Mouse (Mus musculus): Measurements from ENCODE around the gene Lzts2.

Lzts2 gene

DNA sequence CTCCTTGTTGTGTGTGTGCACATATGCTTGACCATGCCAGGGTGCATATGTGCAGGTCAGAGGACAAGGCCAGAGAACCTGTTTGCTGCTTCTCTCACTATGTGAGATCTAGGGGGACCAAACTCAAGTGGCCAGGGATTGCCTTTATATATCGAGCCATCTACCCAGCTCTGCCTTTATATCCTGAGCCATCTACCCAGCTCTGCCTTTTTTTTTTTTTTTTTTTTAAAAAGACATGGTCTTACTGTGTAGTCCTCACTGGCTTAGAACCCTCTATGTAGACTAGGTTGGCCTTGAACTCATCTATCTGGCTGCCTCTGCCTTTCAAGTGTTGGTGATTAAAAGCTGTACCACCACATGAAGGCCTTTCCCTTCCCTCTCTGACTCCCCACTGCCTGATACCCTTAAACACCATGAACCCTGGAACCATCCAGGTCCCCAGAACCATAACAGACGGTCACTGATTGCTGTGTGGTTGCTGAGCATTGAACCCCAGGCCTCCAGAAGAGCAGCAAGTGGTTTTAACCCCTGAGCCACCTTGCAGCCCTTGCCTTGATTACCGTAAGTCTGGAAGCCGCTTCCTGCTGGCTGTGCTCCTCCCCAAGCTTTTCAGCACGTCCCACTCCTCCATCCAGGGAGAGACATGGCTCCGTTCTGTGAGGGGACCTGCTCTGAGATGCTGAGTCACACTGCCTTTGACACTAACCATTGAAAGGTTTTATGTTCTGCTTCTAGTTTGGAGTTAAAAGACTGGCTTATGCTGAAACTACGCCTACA lies 10.3 kb upstream of the Lzts2 start:
- CTCF ChIA-PET: interaction anchor here (0.7 kb wide), 1 partner anchor 241 kb away, joined by 8 read pairs; no protein-coding TSS in a partner anchor

DNA sequence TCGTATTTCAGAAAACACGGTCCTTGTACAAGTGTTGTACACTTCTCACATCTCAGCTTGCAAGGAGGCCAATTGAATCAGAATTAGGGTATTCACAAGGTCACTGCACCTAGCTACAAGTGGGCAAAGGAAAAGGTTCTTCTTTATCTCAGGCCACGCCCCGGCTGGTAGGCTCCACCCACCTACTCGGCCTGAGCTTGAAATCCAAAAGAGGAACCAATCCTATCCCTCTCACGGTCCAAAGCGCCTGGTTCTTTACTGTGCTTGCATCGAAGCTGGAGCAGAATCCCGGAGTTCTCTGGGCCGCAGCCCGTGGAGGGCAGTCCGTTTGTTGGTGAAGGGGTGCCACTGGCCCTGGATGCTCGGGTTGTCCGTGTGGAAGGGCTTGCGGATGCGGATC lies 8.8 kb upstream of the Lzts2 start, which contains the start of gene Twnk:
Twnk (plus strand) TSS at position 220 of the 400 bp plus-strand sequence.
- CTCF ChIA-PET: interaction anchor here (0.6 to 1.2 kb wide), 5 partner anchors 26 to 74 kb away, joined by 3 read pairs; partner anchors contain the start of gene Kazald1

DNA sequence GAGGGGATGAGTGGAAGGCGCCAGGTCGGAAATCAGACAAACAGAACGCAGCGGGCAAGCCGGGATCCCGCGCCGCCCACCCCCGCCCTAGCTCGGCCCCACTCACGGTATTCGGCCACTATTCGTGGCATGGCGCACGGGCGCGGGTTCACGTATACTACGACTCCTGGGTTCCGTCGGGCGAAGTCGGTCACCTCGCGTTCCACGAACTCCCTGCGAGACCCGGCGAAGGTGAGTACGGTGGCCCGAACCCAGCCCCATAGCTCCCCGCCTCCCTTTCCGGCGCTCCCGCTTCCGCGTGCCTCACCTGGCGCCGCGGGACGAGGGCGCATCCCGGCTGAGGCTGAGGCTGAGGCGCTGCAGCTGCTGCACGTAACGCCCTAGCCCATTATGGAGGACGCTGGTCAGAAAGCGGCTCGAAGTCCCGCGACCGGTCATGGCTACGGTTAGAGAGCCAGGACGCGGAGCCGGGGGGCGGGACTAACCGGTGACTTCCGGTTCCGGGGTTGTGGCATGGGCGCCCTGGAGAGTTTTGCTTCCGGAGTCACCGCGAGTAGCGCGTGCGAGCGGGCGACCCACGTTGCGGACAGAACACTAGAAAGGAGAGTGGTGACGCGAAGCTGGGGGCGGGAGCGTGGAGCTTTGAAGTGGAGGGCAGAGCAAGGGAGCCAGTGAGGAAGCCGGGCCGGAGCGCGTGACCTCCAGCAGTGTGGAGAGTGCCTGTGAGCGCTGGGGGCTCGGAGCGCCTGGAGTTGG lies 8.1 kb upstream of the Lzts2 start, which contains the start of gene Mrpl43:
Mrpl43 (minus strand) TSS at position 486 of the 756 bp plus-strand sequence.
- CTCF ChIA-PET: interaction anchor here (0.6 to 1.2 kb wide), 5 partner anchors 25 to 597 kb away, joined by 3 read pairs; partner anchors contain the start of gene Kazald1

DNA sequence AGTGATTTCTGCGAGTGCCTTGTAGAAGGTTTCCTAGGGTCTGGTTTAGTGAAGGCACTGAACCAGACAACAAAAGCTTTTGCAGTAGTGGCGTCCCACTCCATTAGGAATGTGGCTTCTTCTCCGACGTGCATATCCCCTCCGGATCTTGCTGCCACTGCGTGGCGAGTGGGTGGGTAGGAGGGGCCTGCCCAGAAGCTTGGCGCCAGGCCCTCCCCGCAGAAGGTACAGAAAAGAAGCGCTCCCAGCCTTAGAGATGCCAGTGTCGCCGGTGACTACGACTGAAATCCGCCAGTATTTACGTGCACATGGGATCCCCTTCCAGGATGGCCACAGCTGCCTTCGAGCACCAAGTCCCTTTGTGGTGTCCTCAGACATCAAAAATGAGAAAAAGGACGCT lies 7.2 kb upstream of the Lzts2 start:
- CTCF ChIA-PET: no interaction called here

DNA sequence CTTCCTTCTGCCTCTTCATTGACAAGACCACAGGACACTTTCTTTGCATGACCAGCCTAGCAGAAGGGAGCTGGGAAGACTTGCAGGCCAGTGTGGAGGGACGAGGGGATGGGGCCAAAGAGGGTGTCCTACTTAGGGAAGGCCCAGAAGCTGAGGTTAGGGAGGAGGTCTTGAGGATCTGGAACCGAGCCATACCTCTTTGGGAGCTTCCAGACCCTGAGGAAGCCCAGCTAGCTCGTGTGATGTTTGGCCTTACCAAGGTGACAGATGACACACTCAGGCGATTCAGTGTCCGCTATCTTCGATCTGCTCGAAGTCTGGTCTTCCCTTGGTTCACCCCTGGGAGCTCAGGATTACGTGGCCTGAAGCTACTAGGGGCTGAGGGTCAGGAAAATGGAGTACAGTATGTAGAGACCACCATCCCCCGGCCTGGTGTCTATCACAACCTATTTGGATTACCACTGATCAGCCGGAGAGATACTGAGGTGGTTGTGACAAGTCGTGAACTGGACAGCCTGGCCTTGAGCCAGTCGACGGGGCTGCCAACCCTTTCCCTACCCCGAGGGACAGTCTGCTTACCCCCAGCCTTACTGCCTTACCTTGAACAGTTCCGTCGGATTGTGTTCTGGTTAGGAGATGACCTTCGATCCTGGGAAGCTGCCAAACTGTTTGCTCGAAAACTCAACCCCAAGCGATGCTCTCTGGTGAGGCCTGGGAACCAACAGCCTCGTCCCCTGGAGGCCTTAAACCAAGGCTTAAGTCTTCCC lies 6.6 kb upstream of the Lzts2 start:
- CTCF ChIA-PET: interaction anchor here (0.7 kb wide), 1 partner anchor 22 kb away, joined by 3 read pairs; no protein-coding TSS in a partner anchor

DNA sequence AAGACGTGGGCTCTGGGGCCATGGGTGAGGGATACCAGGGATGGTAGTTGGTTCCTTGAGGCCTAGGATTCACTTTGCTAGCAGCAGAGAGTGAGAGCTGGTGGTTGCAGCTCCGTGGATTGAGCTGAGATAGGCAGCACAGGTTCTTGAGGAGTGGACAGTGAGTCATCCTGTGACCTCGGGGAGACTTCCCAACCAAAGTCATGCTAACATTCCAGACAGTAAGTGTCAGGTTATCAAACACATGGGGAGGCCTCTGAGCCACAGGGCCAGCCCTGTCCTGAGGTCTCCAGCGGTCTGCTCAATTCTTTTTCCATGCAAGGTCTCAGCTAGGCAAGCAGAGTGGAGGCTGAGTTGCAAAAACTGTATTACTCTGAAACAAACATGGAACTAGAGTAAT lies 3.6 kb upstream of the Lzts2 start:
- CTCF ChIA-PET: interaction anchor here (0.5 kb wide), 1 partner anchor 16 kb away, joined by 7 read pairs; no protein-coding TSS in a partner anchor

DNA sequence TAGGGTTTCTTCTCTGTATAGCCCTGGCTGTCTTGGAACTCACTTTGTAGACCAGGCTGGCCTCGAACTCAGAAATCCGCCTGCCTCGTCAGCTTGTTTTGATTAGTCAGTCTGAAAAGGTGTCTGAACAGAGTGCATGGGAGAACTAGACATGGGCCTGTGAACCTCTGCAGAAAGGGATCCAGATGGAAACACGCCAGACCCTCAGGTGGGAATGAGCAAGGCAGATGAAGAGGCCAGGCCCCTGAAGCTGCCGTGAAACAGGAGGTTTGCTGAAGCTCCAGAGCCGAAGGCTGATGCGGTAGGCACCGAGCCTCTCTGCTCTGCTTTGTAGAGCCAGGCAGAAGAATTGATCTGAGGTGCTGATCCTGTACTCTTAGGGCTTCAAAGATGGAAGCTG lies 2.0 kb upstream of the Lzts2 start:
- CTCF ChIA-PET: interaction anchor here (0.7 to 2.3 kb wide), 2 partner anchors 19 to 71 kb away, joined by 3 to 24 read pairs; no protein-coding TSS in a partner anchor

DNA sequence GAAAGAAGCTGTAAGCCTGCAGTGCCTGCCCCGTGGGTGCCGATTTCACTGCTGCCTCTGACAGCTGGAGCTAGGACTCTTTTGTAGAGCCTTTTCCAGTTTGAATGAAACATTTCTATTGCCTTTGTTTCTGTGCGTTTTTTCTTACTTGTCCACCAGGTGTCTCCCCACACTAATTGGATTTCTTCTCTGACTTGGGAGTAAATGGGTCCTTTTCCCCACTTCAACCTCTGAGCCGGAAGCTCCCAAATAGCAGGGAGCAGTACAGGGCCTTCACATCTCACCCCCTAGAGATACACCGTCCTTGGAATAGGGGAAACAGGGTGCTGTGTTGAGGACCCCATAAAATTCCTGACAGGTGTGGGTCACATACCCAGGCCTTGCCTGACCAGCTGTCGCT lies 1.6 kb upstream of the Lzts2 start:
- CTCF ChIA-PET: interaction anchor here (0.6 to 2.3 kb wide), 3 partner anchors 18 to 1606 kb away, joined by 3 to 24 read pairs (median 3); no protein-coding TSS in a partner anchor

DNA sequence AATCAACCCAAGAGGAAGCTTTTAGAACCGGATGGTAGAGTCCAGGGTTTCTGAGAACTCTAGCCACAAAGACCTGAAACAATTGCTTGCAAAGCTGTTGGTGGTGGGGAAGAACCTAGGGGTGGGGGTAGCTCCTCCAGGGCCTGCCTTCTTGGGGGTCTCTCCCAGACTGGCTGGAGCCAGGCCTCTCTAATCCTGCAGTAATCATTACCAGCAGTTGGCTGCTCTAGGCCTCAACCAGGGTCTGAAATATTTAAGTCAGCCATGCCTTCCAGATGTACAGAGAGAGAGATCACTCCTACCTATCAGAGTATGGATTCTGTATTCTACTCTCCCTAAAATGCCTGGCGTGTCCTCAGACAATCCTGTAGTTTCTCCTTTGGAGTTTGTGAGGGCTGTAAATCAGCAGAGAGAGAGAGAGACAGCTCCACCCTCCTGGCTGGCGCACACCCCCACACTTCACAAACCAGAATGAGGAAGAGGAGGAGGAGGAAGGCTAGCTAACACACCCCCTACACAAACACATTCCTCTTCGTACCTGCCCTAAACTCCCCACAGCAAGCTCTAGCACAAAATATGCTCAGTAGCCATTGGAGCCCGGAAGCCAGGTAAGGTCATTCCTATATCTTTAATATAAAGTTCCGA lies 511 bp upstream of the Lzts2 start:
- CTCF ChIA-PET: interaction anchor here (0.5 to 2.3 kb wide), 3 partner anchors 15 to 775 kb away, joined by 3 to 24 read pairs (median 4); no protein-coding TSS in a partner anchor

DNA sequence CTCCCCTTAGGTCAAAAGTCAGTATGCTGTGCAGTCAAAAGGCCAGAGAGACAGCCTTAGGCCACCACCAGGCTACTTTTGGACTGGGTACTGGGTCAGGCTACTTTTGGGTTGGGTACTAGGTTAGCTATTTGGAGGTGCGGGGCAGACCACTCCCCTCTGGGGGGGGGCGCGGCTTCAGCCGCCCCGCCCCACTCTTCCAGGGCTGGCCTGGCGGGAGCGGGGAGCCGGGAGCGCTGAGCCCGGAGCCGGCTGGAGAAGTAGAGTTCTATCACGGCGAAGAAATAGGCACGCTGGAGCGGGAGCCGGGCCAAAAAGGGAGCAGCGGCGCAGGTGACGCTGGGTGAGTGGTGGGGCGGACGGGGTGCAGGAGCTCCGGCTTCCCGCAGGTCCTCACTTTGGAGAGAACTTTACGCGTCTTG lies 778 bp downstream of the Lzts2 start:
- CTCF ChIA-PET: interaction anchor here (0.6 to 4.6 kb wide), 2 partner anchors 16 to 1141 kb away, joined by 5 to 29 read pairs; no protein-coding TSS in a partner anchor

DNA sequence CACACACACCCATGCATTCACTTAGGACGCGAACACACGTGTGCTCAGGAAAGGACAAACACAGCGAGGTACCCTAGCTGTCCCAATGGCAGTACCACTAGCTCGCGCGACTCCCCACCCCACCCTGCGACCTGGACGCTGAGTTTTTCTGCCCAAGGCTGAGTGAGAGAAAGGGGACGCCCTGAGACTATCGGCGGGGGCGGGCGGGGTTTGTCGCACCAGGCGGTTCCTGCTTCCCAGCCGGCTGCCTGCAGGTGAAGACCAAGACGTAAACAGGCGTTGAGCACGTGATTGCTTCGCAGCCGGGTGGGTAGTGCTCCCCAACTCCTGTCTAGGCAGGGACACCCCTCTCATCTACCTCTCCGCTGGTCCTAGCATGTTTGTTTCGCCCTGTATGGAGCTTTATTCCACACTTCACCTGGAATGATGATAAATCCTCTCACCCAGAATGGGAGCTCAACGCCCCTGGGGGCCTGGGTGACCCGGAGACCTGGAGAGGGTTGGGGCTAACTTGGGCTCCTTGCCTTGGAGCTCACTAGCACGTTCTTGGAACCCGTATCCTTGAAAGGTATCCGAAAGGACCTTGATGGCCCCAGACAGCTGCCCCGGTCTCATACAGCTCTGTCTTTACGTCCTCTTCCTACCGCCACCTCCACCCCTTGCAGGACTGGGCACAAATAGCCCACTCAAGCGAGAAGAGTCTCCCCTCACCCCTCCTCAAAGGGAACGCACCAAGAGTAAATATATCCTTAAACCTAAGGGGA lies 1.5 kb downstream of the Lzts2 start:
- CTCF ChIA-PET: interaction anchor here (0.6 to 4.6 kb wide), 4 partner anchors 15 to 1866 kb away, joined by 3 to 29 read pairs (median 6); no protein-coding TSS in a partner anchor

DNA sequence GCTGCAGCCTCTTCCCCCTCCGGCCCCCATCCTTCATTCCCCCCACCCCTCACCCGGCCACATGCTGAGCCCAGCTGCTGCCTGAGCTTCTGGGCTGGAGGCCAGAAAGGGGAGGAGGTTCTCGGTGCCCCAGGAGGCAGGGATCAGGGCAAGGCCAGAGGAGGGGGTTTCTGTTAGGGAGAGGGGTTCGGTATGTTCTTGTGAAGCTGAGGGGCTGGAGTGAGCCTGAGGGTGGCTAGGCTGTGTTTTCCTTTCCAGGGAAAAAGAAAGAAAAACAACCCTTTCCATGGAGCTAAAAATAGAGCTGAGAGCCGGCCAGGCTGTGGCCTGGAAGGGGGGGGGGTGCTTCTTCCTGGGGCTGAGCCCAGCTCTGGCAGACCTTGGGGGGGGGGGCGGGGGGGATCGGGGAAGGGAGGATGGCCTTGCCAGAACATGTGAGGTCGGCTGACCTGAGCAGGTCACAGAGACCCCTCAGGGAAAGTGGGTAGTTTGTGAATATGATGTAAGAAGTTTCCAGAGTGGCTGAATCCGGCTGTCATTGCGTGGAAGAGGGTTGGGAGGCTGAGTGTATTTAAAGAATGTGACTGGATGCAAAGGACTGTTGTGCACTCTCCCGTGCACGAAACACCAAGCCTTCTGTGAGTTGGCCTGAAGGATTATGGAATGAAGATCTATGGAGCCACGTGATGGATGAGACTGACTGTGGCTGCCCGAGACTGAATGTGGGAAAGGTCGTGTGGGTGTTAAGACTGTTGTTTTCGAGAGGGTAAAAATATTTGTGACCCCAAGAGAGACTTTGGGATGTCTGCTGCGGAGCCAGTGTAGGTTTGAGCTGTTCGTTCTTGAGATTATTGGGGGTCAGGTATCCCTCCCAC lies 2.4 kb downstream of the Lzts2 start:
- CTCF ChIA-PET: interaction anchor here (0.7 to 4.6 kb wide), 6 partner anchors 14 to 1865 kb away, joined by 3 to 29 read pairs (median 4); no protein-coding TSS in a partner anchor

DNA sequence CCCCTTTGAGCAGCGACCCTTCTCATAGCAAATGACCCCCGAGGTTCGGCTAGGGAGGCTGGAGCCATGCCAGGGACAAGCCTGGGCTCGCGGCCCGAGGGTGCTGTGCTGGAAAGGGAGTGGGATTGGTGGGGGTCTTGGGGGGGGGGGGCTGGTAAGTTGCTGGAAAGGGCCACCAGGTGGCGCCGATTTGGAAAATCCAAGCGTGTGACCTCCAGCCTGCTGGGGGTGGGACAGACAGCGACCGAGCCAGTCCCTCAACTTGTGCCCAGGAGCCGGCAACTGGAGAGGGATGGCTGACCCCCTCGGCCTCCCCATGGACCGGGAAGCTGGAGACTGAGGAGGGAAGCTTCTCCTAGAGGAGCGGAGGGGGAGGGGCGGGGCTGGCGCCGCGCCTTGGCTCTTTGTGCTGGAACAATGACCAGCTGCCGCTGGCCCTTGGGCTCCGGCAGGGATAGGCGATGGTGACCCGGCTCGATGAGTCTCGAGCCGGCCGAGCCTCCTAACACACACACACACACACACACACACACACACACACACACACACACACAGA lies 3.1 kb downstream of the Lzts2 start:
- CTCF ChIA-PET: interaction anchor here (0.6 to 4.6 kb wide), 5 partner anchors 14 to 60 kb away, joined by 3 to 29 read pairs (median 6); no protein-coding TSS in a partner anchor

DNA sequence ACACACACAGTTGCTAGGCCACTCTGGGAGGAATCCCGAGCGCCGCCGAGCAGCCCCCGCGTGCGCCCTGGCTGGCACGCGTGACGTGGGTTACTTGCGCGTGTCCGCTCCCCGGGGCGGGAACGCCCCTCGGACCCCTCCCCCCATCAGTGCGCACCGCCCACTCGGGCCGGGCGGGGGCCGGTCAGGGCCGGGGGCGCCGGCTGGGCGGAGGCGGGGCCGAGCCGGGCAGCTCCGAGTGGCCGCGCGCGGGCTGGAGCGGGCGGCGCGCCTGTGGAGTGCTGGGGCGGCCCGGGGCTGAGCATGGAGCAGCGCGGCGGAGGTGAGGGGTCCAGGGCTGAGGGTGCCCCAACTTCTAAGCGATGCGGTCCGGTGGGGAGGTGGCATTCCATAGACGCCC lies 3.7 kb downstream of the Lzts2 start:
- CTCF ChIA-PET: interaction anchor here (0.6 to 4.6 kb wide), 2 partner anchors 13 to 37 kb away, joined by 3 to 29 read pairs; no protein-coding TSS in a partner anchor

DNA sequence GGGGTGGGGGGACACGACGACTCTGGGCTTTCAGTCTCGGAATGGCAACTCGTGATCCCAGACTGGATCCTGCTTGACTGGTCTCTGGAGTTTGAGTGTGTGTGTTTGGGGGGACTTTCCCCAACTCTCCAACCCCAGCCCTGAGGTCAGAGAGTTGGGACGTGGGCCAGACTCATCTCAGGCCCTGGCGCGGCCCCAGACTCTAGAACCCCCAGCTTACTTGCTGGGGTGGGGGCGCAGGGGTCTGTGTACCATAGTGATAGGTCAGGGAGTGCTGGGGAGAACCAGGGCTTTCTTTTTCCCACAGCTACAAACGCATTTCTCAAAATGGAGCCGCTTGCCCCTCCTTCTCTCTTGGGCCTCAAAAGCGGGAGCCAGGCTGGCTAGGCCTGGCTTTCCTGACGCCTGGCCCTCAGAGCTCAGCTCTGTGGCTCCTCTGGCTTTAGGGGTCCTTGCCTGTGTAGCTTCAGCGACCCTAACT lies 4.2 kb downstream of the Lzts2 start:
- CTCF ChIA-PET: interaction anchor here (4.6 kb wide), 1 partner anchor 13 kb away, joined by 29 read pairs; no protein-coding TSS in a partner anchor

DNA sequence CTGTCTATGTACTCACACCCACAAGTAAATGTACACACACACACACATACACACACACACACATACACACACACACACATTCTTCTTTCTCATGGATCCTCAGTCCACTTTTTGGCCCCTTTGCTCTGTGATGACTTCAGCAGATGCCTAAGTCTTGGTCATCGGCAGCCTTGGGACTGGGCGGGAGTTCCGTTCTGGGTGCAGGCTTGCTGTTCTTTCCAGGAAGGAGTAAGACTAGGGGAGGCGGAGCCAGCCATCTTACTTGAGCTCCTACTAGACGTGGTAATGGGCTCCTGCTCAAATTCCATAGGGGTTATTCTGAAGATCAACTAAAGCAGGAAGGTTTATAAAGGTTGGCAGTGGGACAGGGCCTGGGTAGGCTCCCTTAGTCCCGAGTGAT lies 6.1 kb downstream of the Lzts2 start:
- CTCF ChIA-PET: interaction anchor here (1.5 kb wide), 1 partner anchor 10 kb away, joined by 7 read pairs; no protein-coding TSS in a partner anchor

DNA sequence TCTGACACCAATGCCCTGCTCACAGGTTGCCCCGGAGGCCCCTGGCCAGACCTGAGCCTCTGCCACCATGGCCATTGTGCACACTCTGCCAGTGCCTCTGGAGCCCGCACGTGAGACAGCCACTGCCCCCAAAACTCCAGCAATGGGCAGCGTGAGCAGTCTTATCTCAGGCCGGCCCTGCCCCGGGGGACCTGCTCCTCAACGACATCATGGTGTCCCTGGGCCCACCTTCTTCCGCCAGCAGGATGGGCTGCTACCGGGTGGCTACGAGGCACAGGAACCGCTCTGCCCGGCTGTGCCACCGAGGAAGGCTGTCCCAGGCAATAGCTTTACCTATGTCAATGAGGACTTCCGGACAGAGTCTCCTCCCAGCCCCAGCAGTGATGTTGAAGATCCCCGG lies 7.1 kb downstream of the Lzts2 start:
- CTCF ChIA-PET: interaction anchor here (1.5 kb wide), 1 partner anchor 9 kb away, joined by 7 read pairs; no protein-coding TSS in a partner anchor

DNA sequence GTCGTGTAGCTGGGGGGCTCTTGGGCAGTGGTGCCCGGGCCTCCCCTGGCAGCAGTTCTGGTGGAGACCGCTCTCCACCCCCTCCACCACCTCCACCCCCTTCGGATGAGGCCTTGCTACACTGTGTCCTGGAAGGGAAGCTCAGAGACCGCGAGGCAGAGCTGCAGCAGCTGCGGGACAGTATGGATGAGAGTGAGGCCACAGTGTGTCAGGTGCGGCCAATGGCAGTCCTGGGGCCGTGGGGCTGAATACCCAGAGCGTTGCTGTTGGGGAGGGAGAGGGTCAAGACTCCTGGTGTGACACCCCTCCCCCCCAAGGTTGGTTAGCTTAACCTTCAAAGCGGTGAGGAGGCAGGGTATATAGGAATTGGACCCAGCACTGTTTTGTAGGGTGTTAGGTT lies 9.8 kb downstream of the Lzts2 start:
- CTCF ChIA-PET: no interaction called here

All from spleen, embryonic (tissue).